Mouse (Mus musculus): ENCODE measurements around the gene Tbc1d14.
A peak's percentile ranks its signal among the peaks of the same experiment; 100 is the strongest.

Tbc1d14 gene

DNA sequence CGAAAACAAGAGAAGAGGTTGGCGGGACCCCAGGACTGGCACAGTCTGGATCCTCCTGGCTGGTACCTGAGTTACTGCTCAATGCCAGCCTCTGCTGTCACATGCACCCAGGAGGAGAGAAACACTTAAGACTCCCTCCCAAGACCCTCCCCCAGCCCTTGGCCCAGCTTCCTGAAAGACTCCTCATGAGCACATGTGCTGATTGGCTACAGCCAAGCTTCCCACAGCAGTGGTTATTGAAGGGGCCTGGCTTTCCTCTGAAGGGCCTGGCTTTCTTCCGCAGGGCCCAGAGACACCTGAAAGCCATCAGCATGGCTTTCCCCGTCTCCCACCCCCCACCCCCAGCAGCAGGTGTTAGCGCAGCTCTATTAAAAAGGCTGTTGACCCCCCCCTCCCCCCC is at the start of gene Tbc1d14:
Gene Tbc1d14 (minus strand): TSS at position 101 of the 400 bp plus-strand sequence.
- DNase-seq (ENCODE audit: low read depth, low spot score), result no peak

DNA sequence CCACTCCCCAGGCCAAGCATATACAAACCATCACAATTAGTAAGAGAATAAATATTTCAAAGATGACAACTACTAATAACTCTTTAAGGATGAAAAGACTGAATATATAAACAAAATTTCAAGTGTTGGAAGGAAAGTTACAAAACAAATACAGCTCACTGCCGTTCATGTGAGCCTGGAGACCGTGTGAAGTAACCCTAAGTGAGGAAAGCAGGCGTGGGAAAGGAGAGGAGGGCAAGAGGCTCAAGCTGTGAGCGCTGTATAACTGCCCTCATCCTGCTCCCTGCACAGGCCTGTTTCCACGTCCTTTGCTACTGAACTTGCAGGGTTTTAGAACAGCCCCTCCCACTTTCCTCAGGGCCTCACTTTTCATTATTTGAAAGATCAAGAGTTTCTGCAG is 32.5 kb upstream of the Tbc1d14 start:
- no peak for DNase-seq (ENCODE audit: low read depth, low spot score)

DNA sequence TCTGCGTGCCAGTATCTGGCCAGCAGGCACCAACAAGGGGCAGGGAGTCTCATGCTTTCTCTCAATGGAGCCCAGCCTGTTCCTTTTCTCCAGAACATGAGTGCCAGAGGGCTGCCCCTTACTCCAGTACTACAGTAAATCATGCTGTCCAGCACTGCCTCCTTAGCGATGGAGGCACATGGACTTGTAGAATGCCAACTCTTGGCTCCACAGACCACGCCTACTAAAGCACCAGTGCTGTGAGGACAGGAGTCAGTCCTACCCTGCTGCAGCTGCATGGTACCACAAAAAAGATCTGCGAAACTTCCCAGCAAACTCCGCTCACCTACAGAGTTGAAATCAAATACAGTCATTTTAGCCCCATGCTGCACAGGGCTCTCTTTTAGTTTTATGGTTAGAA is 30.6 kb upstream of the Tbc1d14 start:
- no peak for DNase-seq (ENCODE audit: low read depth, low spot score)

- DNase-seq (ENCODE audit: low read depth, low spot score), result no peak
Measured at GRCm38 (mm10) chr5:36621058-36621449, 28.0 kb upstream of the Tbc1d14 start.

DNA sequence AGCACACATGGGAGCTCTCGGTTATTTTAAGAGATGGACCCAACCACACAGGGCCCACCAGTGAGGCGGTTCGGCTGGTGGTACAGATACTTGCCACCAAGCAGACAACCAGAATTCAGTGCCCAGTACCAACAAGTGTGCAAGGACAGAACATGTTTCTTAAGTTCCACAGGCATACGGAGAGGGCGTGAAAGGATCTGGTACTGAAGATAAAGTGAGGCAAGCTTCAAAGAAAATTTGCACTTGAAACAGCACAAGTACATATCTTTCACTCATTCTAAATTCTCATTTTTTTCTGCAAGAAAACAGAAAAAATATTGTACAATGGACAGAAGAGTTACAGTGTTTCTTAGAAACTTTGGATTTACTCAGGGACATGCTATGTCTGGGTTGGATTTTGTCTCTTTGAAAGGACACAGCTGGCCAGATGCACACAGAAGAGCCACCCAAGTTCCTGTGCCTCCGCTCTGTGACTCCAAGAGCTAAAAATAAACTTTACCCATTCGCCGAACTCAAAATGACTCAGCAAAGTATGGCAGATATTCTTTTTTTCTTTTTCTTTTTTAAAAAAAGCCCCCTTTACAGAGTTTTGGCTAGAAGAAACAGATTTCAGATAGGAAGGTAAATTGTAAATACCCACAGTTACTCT is 27.5 kb upstream of the Tbc1d14 start:
- DNase-seq (ENCODE audit: low read depth, low spot score), result peak; percentile 71

- DNase-seq (ENCODE audit: low read depth, low spot score), result peak; percentile 85
Measured at GRCm38 (mm10) chr5:36618890-36619289, 25.8 kb upstream of the Tbc1d14 start.

GRCm38 (mm10) chr5:36618356-36618755 is 25.3 kb upstream of the Tbc1d14 start:
- no peak for DNase-seq (ENCODE audit: low read depth, low spot score)

DNA sequence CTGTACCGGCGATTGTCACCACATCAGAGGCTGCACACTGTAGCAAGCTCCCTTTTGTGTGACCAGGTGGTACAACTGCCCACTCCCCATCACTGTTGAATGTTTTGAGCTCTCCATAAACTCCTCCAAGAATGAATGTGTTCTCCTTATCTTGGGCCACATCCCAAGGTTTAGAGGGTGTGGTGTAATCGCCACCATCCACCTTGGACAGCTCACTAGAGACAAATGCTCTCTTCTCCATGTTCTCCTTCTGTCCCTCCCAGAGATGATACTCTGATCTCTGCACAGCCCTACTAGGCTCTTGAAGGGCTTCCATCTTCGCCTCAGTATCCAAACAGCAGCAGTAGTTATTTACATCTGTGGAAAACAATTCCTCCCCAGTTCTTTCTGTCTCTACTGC is 21.0 kb upstream of the Tbc1d14 start:
- DNase-seq (ENCODE audit: low read depth, low spot score), result no peak

DNA sequence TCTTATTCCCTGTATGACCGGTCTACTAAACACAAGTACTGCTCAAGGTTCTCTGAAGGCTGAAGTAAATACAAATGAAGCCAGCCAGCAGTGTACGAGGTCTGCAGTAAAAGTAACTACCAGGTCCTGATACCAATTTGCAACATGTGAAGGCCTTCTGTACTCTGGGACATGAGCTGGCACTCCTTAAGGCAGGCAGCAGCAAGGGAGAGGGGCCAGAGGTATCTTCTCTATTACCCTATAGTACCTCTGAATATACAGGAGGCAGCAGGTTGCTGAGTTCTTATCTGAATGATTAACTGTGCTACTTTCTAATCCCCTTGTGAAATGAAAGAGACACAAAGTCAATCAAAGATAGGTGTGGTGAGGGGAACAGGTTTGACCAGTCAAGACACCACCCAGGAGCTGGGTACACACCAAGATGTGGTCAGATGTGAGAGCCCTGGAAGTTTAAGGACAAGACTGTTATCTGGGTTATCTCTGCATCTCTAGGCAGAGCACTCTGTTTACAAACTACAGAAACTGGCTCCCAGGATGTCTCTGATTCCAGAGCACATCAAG is 15.9 kb upstream of the Tbc1d14 start:
- no peak for DNase-seq (ENCODE audit: low read depth, low spot score)

GRCm38 (mm10) chr5:36603031-36603430 is 10.0 kb upstream of the Tbc1d14 start:
- peak; percentile 77 for DNase-seq (ENCODE audit: low read depth, low spot score)

- peak; percentile 60 for DNase-seq (ENCODE audit: low read depth, low spot score)
Measured at GRCm38 (mm10) chr5:36602028-36602427, 9.0 kb upstream of the Tbc1d14 start.

- DNase-seq (ENCODE audit: low read depth, low spot score), result peak; percentile 65
Measured at GRCm38 (mm10) chr5:36601492-36601891, 8.4 kb upstream of the Tbc1d14 start.

DNA sequence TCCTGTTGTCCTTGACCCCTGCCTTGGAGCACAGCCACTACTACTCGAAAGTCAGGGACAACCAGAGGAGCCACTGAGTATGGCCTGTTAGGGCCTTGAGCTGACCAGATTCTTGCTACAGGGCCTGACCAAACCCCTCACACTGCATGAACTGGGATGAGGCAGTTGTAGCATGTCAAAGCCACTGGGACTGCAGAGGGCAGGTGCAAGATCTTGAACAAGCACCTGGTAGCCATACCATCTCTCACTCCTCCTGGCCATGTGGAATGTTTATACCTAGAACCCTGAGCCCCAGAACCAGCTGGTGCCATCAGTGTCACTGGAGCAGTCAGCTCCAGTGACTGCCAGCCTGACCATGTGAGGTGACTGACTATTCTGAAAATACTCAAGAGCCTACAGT is 5.8 kb upstream of the Tbc1d14 start:
- no peak for DNase-seq (ENCODE audit: low read depth, low spot score)

- DNase-seq (ENCODE audit: low read depth, low spot score), result no peak
Measured at GRCm38 (mm10) chr5:36597653-36598052, 4.6 kb upstream of the Tbc1d14 start.

GRCm38 (mm10) chr5:36596225-36596624 is 3.1 kb upstream of the Tbc1d14 start:
- peak; percentile 67 for DNase-seq (ENCODE audit: low read depth, low spot score)

DNA sequence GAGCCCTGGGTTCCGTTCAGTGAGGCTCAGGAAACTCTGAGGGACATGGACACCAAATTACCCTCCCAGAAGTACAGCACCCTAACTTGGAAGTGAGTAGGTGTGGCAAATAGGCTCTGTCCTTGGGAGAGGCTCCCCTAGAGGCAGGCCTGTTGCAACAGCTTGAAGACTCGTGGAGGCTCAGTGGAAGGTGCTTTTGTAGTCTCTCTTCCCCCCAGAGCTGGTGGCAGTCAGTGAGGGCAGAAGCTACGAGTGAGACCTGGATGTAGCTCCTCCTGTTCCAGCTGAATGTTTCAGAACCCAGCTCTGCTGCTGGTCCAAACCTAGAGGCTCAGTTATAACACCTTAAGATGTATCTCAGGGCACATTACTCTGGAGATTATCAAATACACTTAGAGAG is 2.0 kb upstream of the Tbc1d14 start:
- DNase-seq (ENCODE audit: low read depth, low spot score), result no peak

GRCm38 (mm10) chr5:36594344-36594743 is 1.3 kb upstream of the Tbc1d14 start:
- peak; percentile 51 for DNase-seq (ENCODE audit: low read depth, low spot score)

DNA sequence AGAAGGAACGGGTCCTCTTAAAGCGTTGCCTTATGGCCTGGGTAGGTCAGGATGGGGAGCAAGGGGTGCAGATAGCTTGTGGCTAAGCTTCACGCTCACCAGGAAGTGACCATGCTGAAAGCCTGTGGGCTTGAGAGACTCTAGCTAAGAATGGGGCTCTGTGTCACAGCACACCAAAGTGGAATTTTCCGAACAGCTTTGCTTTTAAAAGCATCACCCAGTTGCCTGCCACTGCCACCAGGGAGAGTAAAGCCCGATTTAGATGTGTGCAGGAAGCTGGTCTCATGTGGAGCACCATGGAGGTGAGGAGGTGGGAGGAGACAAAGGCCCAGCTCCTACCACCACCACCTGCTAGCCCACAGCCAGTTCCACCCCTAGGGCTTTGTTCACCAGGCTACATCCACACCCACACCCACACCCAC is 2.6 kb downstream of the Tbc1d14 start:
- peak; percentile 87 for DNase-seq (ENCODE audit: low read depth, low spot score)

- DNase-seq (ENCODE audit: low read depth, low spot score), result no peak
Measured at GRCm38 (mm10) chr5:36584299-36584698, 8.8 kb downstream of the Tbc1d14 start.

DNA sequence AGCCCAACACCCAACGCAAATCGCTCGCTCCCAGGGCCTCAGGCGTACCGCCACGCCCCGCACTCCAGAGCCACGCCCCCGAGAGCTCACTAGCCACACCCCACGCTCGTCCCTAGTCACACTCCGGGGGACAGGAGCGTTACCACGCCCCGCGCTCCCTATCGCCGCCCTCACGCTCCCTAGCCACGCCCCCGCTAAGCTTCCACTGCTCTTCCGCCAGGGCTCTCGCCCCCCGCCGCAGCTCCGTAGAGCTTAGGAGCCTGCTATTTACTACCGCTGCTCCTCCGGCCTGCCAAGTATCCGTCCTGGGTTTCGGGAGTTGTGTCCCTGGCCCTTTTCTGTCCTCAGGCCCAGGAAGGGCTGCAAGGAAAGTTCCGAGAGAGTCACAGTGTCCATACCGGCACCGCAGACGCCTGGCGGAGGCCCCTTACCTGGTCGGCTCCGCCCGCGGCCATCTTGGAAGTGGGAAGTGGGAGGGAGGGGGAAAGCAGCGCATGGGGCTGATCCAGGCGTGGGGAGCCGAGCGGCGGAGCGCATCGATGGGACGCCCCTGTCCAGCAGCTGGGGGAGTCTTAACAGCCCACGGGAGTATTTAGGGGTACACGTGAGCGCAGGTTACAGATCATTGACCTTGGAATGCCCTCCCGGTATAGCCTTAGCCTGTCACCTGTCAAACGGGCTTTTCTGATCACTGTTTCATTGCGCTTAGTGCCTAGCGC is 11.0 kb downstream of the Tbc1d14 start:
- DNase-seq (ENCODE audit: low read depth, low spot score), result peak; percentile 99

DNA sequence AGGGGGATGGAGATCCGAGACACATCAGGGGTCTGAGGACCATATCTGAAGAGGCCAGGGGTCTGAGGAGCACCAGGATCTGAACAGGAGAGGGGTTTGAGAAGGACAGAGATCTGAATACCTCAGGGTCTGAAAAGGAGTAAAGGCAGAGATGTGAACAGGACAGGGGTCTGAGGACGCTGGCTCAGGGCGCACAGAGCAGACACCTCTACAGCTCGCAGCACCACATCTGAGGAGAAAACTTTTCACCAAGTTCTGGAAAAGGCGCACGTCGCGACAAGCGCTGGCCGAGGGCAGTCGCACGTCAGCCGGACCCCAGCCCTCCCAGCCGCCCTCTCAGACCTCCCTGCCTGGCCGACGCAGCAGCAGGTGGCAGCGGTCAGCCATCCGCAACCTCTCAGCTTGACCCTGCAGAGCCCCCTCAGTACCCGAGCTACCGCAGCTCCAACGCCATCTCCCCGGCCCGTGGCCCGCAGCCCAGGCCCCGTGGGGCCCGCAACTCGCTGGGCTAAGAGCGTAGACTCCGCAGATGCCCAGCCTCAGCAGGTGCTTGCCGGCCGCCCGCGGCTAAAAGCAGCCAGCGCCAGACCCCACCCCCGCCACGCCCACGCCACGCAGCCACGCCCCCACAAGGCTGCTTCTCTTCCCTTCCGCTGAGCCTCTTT is 11.7 kb downstream of the Tbc1d14 start:
- DNase-seq (ENCODE audit: low read depth, low spot score), result no peak

GRCm38 (mm10) chr5:36579967-36580366 is 13.1 kb downstream of the Tbc1d14 start:
- DNase-seq (ENCODE audit: low read depth, low spot score), result no peak
